Mouse (Mus musculus) heart, embryonic 13.5 days (tissue): ENCODE measurements around the gene Ano5. TPM values are rescaled to one million over a fixed set of nuclear protein-coding genes. Genes with fewer than 3 reads are reported as not detected.

Source experiments
- ATAC-seq: fragments of 200-750 bp; cut with Nextera tagmentation; 2 replicates; pipeline ENCODE4 v1.8.0; 2017; ENCODE audit warnings: moderate TSS enrichment; ENCODE audit not compliant: insufficient number of reproducible peaks, low FRiP score, low TSS enrichment; ENCODE audit errors: extremely low read depth
- H3K27ac ChIP-seq: fragments of 300-500 bp; sonication (generic); replicated peaks from 2 replicates; pipeline ENCODE4 v1.5.1; 2015; ENCODE audit warnings: moderate library complexity, mild to moderate bottlenecking, inconsistent platforms
- H3K27me3 ChIP-seq: fragments of 300-500 bp; sonication (generic); replicated peaks from 2 replicates; pipeline ENCODE4 v1.6.1; 2015; ENCODE audit warnings: mild to moderate bottlenecking, inconsistent platforms
- H3K36me3 ChIP-seq: fragments of 300-500 bp; sonication (generic); 2 replicates; pipeline ENCODE4 v1.6.1; 2015; ENCODE audit warnings: mild to moderate bottlenecking, inconsistent platforms
- H3K4me1 ChIP-seq: fragments of 300-500 bp; sonication (generic); 2 replicates; pipeline ENCODE4 v1.6.1; 2015; ENCODE audit warnings: inconsistent platforms
- H3K4me2 ChIP-seq: fragments of 300-500 bp; sonication (generic); 2 replicates; pipeline ENCODE4 v1.6.1; 2015; ENCODE audit warnings: inconsistent platforms, mild to moderate bottlenecking, moderate library complexity
- H3K4me3 ChIP-seq: fragments of 300-500 bp; sonication (generic); 2 replicates; pipeline ENCODE4 v1.5.1; 2015; ENCODE audit warnings: moderate library complexity, mild to moderate bottlenecking, inconsistent platforms
- H3K9ac ChIP-seq: fragments of 300-500 bp; sonication (generic); 2 replicates; pipeline ENCODE4 v1.6.1; 2015; ENCODE audit warnings: inconsistent platforms, mild to moderate bottlenecking, moderate library complexity
- H3K9me3 ChIP-seq: fragments of 300-500 bp; sonication (generic); 2 replicates; pipeline ENCODE4 v1.6.1; 2016; ENCODE audit warnings: inconsistent platforms
- WGBS: fragments of 180-500 bp; shearing (Covaris S2); methylation state at CpG from one replicate; pipeline ENCODE4 v1.1.7; 2015; ENCODE audit warnings: mixed read lengths; 5-methylcytosine and 5-hydroxymethylcytosine counted together
- polyA plus RNA-seq: library from polyadenylated mRNA; unstranded; fragments of >200 nt; fragmentation: Nextera tagmentation; extraction: Ambion mirVana; gene quantifications from 2 replicates; pipeline ENCODE4 v1.2.1, GENCODE M21; 2015

The Ano5 gene
- polyA plus RNA-seq, 1 experiment from 2014 or later, result 0.47 TPM

- Histone ChIP-seq H3K27me3 (peaks cover 67% of the 10 kb centered on the region), H3K36me3 (no peaks in the 10 kb centered on the region), H3K4me1 (no peaks in the 10 kb centered on the region), H3K4me3 (no peak within 1 kb of the TSS), H3K9ac (no peak within 1 kb of the TSS), H3K4me2 (no peak within 1 kb of the TSS), H3K9me3 (no peaks in the 10 kb centered on the region), H3K27ac (no peak within 1 kb of the TSS)
- no peak for ATAC-seq
- WGBS, result 1% methylated on average over 23 of the region's 23 CpGs
Observed at GRCm38 (mm10) chr7:51621694-51622145, 110.9 kb downstream of the Ano5 start, which contains the start of gene Slc17a6. Slc17a6 (plus strand) TSS chr7:51622006.

DNA sequence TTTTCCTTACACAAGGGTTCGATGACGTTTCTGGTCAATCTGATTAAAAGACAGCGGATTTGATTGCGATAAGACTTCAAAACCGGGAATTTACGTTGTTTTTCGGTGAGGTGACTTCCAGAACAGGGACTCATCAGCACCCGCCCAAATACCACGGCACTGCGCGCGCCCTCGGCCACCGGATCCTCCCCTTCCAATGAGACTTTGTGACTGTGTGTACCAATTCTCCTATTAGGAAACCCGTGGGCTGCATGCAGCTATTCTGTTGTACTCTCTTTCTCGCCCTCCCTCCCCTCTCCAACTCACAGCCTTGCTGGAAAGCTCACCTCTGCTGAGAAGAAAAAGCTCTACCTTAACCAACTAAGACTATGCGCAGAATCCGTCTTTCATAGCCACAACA lies 111.4 kb downstream of the Ano5 start:
- no peak for ATAC-seq
- Histone ChIP-seq H3K9ac (no peak overlapping the region), H3K4me2 (no peak overlapping the region), H3K27ac (no peak overlapping the region), H3K36me3 (no peaks in the 10 kb centered on the region), H3K4me3 (no peak overlapping the region), H3K9me3 (no peaks in the 10 kb centered on the region), H3K4me1 (no peaks in the 10 kb centered on the region), H3K27me3 (peaks cover 72% of the 10 kb centered on the region)
- WGBS, result under 1% methylated on average over 18 of the region's 18 CpGs

GRCm38 (mm10) chr7:51622666-51623065 lies 111.8 kb downstream of the Ano5 start:
- H3K9ac ChIP-seq, result no peak overlapping the region
- no peak for ATAC-seq
- 2% methylated on average over 5 of the region's 5 CpGs for WGBS
- no peaks in the 10 kb centered on the region for H3K9me3 ChIP-seq
- no peak overlapping the region for H3K4me3 ChIP-seq
- peaks cover 76% of the 10 kb centered on the region for H3K27me3 ChIP-seq
- H3K36me3 ChIP-seq, result no peaks in the 10 kb centered on the region
- no peak overlapping the region for H3K4me2 ChIP-seq
- no peaks in the 10 kb centered on the region for H3K4me1 ChIP-seq
- no peak overlapping the region for H3K27ac ChIP-seq

DNA sequence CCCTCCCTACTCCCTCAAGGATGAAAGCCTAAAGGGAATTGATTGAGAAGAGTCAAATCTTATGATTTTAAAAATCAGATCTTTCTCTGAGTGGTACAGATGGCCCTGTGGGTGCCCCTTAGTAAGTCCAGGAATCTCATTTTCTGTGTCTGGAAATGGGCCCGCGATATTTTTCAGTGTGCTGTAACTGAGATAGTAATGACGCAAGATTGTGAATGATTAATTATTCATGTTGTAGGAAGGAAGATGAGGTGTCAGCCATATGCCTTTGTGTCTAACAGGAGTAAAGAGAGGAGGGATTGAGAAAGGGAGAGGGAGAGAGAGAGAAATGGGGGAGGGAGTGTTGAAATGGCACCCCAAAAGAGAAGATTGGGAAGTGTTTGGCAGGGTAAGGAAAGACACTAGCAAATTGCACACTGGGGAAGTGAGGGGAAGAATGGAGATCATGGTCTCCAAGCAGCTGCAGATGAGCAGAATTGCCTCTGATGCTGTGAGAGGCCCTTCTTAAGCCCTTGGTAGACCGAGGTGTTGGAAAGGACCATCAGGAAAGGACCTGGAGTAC lies 113.6 kb downstream of the Ano5 start:
- H3K27me3 ChIP-seq, result peaks cover 88% of the 10 kb centered on the region
- no peak for ATAC-seq
- H3K4me1 ChIP-seq, result no peaks in the 10 kb centered on the region
- H3K4me2 ChIP-seq, result no peak overlapping the region
- no peak overlapping the region for H3K4me3 ChIP-seq
- no peak overlapping the region for H3K27ac ChIP-seq
- no peaks in the 10 kb centered on the region for H3K9me3 ChIP-seq
- no peak overlapping the region for H3K9ac ChIP-seq
- H3K36me3 ChIP-seq, result no peaks in the 10 kb centered on the region
- 2% methylated on average over 4 of the region's 4 CpGs for WGBS

DNA sequence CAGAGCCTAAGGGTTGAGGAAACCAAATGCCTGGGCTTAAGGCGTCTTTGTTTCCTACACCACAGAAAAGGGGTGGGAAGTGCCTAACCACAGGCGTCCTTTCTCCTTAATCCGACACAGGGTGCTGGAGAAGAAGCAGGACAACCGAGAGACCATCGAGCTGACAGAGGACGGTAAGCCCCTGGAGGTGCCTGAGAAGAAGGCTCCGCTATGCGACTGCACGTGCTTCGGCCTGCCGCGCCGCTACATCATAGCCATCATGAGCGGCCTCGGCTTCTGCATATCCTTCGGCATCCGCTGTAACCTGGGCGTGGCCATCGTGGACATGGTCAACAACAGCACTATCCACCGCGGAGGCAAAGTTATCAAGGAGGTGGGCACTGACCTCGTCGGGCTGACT lies 114.3 kb downstream of the Ano5 start:
- no peaks in the 10 kb centered on the region for H3K9me3 ChIP-seq
- H3K27ac ChIP-seq, result no peak overlapping the region
- WGBS, result 0% methylated on average over 23 of the region's 23 CpGs
- no peak overlapping the region for H3K4me2 ChIP-seq
- no peak for ATAC-seq
- H3K27me3 ChIP-seq, result peaks cover 90% of the 10 kb centered on the region
- no peaks in the 10 kb centered on the region for H3K36me3 ChIP-seq
- no peak overlapping the region for H3K4me3 ChIP-seq
- H3K4me1 ChIP-seq, result no peaks in the 10 kb centered on the region
- no peak overlapping the region for H3K9ac ChIP-seq

DNA sequence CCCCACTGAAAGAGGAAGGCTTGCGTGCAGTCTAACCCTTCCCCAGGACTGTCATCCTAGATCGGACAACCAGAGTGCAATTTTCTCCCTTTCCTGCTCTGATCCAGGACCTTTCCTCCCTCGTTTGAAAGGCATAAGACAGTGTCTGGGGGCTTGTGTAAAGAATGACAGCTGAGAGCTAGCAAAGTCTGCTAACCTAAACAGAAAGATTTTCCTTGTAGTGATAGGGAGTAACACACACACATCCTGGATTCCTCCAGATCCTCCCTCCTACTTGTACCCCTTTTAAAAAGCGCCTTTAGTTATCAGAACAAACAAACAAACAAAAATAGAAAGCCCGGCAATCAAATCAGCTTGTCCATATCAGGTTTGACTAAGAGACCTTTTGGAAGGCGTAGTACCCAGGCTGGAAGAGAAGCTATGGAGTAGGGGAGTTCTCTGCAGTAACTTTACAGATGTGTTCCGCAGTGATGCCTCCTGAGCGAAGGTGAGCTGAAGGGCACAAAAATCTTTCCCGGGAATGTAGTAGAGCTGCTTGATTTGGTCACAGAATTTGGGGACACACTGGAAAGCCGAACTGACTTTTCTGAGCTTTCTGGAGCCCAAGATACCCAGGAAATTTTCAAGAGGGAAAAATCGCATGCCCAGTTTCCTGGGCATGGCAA lies 114.9 kb downstream of the Ano5 start:
- no peak overlapping the region for H3K4me2 ChIP-seq
- WGBS, result 1% methylated on average over 11 of the region's 11 CpGs
- no peaks in the 10 kb centered on the region for H3K36me3 ChIP-seq
- H3K9me3 ChIP-seq, result no peaks in the 10 kb centered on the region
- H3K27ac ChIP-seq, result no peak overlapping the region
- peaks cover 92% of the 10 kb centered on the region for H3K27me3 ChIP-seq
- no peak for ATAC-seq
- no peaks in the 10 kb centered on the region for H3K4me1 ChIP-seq
- no peak overlapping the region for H3K4me3 ChIP-seq
- H3K9ac ChIP-seq, result no peak overlapping the region

- no peak overlapping the region for H3K4me3 ChIP-seq
- peaks cover 92% of the 10 kb centered on the region for H3K27me3 ChIP-seq
- no peaks in the 10 kb centered on the region for H3K36me3 ChIP-seq
- no peak overlapping the region for H3K27ac ChIP-seq
- 3% methylated on average over 16 of the region's 16 CpGs for WGBS
- no peaks in the 10 kb centered on the region for H3K9me3 ChIP-seq
- ATAC-seq, result no peak
- no peaks in the 10 kb centered on the region for H3K4me1 ChIP-seq
- H3K4me2 ChIP-seq, result no peak overlapping the region
- no peak overlapping the region for H3K9ac ChIP-seq
Observed at GRCm38 (mm10) chr7:51626451-51627000, 115.7 kb downstream of the Ano5 start.

GRCm38 (mm10) chr7:51627001-51627631 lies 116.3 kb downstream of the Ano5 start:
- Histone ChIP-seq H3K4me1 (no peaks in the 10 kb centered on the region), H3K4me3 (no peak overlapping the region), H3K4me2 (no peak overlapping the region), H3K9me3 (no peaks in the 10 kb centered on the region), H3K27ac (no peak overlapping the region), H3K36me3 (no peaks in the 10 kb centered on the region), H3K27me3 (peaks cover 86% of the 10 kb centered on the region), H3K9ac (no peak overlapping the region)
- ATAC-seq, result no peak
- 1% methylated on average over 26 of the region's 26 CpGs for WGBS

DNA sequence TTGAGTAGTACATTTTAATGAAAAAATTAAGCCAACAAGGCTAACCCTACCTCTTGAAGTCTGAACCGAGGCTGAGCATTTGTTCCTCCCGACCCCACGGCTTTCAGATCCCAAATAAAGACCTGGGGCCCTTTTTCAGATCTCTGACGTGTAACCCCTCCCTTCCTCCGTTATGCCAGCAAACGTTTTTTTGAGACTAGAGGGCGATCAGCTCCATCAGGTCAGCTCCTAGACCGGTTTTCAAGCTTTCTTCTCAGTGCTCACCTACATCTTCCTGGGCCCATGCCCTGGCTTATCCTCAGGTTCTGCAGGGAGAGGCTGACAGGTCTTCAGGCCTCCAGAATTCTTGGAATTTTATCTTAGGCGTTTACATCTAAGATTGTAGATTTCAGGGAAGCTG lies 116.8 kb downstream of the Ano5 start:
- no peak overlapping the region for H3K9ac ChIP-seq
- H3K27ac ChIP-seq, result no peak overlapping the region
- H3K4me2 ChIP-seq, result no peak overlapping the region
- H3K36me3 ChIP-seq, result no peaks in the 10 kb centered on the region
- ATAC-seq, result no peak
- H3K4me1 ChIP-seq, result no peaks in the 10 kb centered on the region
- no peak overlapping the region for H3K4me3 ChIP-seq
- H3K27me3 ChIP-seq, result peaks cover 86% of the 10 kb centered on the region
- no peaks in the 10 kb centered on the region for H3K9me3 ChIP-seq
- 2% methylated on average over 9 of the region's 9 CpGs for WGBS

DNA sequence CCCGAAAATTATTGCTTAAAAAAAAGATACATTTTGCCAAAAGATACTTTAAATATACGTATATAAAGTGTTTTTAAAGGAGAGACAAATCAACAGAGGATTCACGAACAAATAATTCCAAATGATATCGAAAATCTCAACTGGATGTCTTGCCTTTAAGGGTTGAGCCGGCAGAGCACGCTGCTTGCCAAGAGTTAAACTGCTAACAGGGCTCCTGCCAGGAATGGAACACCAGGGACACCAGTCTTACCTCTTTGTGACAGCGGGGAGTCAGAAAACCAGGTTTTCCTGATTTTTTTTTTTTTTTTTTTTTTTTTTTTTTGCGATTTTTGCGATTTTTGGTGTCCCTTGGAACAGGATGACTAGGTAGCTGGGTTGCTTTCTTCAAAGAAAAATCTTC lies 117.5 kb downstream of the Ano5 start:
- Histone ChIP-seq H3K27me3 (peaks cover 90% of the 10 kb centered on the region), H3K27ac (no peak overlapping the region), H3K9ac (no peak overlapping the region), H3K36me3 (no peaks in the 10 kb centered on the region), H3K9me3 (no peaks in the 10 kb centered on the region), H3K4me3 (no peak overlapping the region), H3K4me1 (no peaks in the 10 kb centered on the region), H3K4me2 (no peak overlapping the region)
- WGBS, result 4% methylated on average over 9 of the region's 9 CpGs
- ATAC-seq, result no peak

- H3K4me2 ChIP-seq, result no peak overlapping the region
- H3K4me3 ChIP-seq, result no peak overlapping the region
- no peaks in the 10 kb centered on the region for H3K9me3 ChIP-seq
- H3K36me3 ChIP-seq, result no peaks in the 10 kb centered on the region
- H3K4me1 ChIP-seq, result no peaks in the 10 kb centered on the region
- ATAC-seq, result no peak
- no peak overlapping the region for H3K9ac ChIP-seq
- 8% methylated on average over 3 of the region's 3 CpGs for WGBS
- peaks cover 84% of the 10 kb centered on the region for H3K27me3 ChIP-seq
- no peak overlapping the region for H3K27ac ChIP-seq
Observed at GRCm38 (mm10) chr7:51629206-51629605, 118.4 kb downstream of the Ano5 start.
